Mouse (Mus musculus) liver, adult 2 months (tissue): ENCODE results near the gene Gm30083. TPM values are rescaled to one million over a fixed set of nuclear protein-coding genes. Genes with fewer than 3 reads are reported as not detected.

Experiments used
- DNase-seq: peaks from one replicate; pipeline ENCODE4 v3.0.0-alpha.2; 2011; ENCODE audit warnings: low read depth, low spot score; ENCODE audit errors: extremely low read depth
- H3K27ac ChIP-seq: fragments of 200-500 bp; replicated peaks from 2 replicates; pipeline ENCODE4 v1.5.1; 2012; ENCODE audit warnings: low read depth, mild to moderate bottlenecking, control low read depth, inconsistent platforms, low read length; ENCODE audit not compliant: insufficient read depth
- H3K27me3 ChIP-seq: fragments of 200-500 bp; 2 replicates; pipeline ENCODE4 v1.6.1; 2012; ENCODE audit warnings: mild to moderate bottlenecking, moderate library complexity, low read length, inconsistent platforms; ENCODE audit not compliant: control insufficient read depth, insufficient read depth
- H3K36me3 ChIP-seq: fragments of 200-500 bp; 2 replicates; pipeline ENCODE4 v1.6.1; 2012; ENCODE audit warnings: low read length, inconsistent platforms; ENCODE audit not compliant: control insufficient read depth, insufficient read depth
- H3K4me1 ChIP-seq: fragments of 200-500 bp; 2 replicates; pipeline ENCODE4 v1.6.1; 2011; ENCODE audit warnings: low read length; ENCODE audit not compliant: control insufficient read depth, insufficient read depth
- H3K4me3 ChIP-seq: fragments of 200-500 bp; 2 replicates; pipeline ENCODE4 v1.5.1; 2011; ENCODE audit warnings: low read depth, mild to moderate bottlenecking, control low read depth, low read length, moderate library complexity; ENCODE audit not compliant: insufficient read depth
- H3K79me2 ChIP-seq: fragments of 200-500 bp; 2 replicates; pipeline ENCODE4 v1.6.1; 2012; ENCODE audit warnings: inconsistent platforms, mild to moderate bottlenecking, low read length, moderate library complexity; ENCODE audit not compliant: control insufficient read depth, insufficient read depth
- H3K9ac ChIP-seq: fragments of 200-500 bp; 2 replicates; pipeline ENCODE4 v1.6.1; 2012; ENCODE audit warnings: low read depth, mild to moderate bottlenecking, control low read depth, inconsistent platforms, low read length
- CTCF ChIP-seq: fragments of 200-500 bp; IDR thresholded peaks from 2 replicates; pipeline ENCODE4 v1.5.1; 2011; ENCODE audit warnings: low read depth, low read length, control low read depth
- POLR2A ChIP-seq: fragments of 200-500 bp; IDR thresholded peaks from 2 replicates; pipeline ENCODE4 v1.6.1; 2011; ENCODE audit warnings: low read length, control low read depth; ENCODE audit not compliant: insufficient read depth; ENCODE audit errors: extremely low read depth
- WGBS: fragments of 180-500 bp; shearing (Covaris S2); methylation state at CpG from one replicate; pipeline ENCODE4 v1.1.7; 2018; 5-methylcytosine and 5-hydroxymethylcytosine counted together
- polyA plus RNA-seq: library from polyadenylated mRNA; depleted of rRNA; stranded (reverse); fragments of >200 nt; gene quantifications from 2 replicates; pipeline ENCODE4 v1.2.3, GENCODE M21; 2012
- total RNA-seq: library from RNA; depleted of rRNA; stranded (reverse); fragments of >200 nt; gene quantifications from 2 replicates; pipeline ENCODE4 v1.2.3, GENCODE M21; 2014

The Gm30083 gene
- total and polyA plus RNA-seq, 2 experiments: not detected

DNA sequence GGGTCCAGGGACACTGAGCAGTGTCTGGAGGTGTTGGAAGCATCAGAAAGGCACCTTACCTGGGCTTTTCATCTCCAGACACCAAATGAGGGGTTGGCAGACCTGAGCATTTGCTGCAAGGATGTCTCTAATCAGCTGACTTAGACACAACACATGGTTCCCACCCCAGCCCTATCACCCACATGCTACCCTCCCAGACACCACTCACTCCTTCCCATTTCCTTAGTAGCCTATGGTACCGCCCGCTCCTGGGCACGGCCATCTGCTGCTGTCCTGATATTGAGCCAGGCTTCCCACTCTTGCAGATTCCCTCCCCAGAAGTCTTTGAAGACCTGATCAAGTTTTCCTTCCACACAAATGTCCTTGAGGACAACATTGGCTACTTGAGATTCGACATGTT, 56.8 kb downstream of the Gm30083 start:
- Histone ChIP-seq H3K9ac (no peak overlapping the region), H3K27me3 (no peaks in the 10 kb centered on the region), H3K79me2 (no peaks in the 10 kb centered on the region), H3K36me3 (no peaks in the 10 kb centered on the region), H3K27ac (no peak overlapping the region), H3K4me1 (no peaks in the 10 kb centered on the region), H3K4me3 (no peak overlapping the region)
- TF ChIP-seq CTCF (no peak), POLR2A (no peak)
- 83% methylated on average over 4 of the region's 4 CpGs for WGBS
- no peak for DNase-seq

DNA sequence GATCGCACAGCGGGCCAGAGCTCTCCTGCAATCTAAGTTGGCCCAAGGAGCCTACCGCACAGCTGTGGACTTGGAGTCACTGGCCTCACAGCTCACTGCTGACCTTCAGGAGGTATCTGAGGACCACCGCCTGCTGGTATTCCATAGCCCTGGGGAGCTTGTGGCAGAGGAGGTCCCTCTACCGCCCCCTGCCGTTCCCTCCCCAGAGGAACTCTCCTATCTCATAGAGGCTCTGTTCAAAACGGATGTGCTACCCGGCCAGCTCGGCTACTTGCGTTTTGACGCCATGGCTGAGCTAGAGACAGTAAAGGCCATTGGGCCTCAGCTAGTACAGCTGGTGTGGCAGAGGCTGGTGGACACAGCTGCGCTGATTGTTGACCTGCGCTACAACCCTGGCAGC, 58.9 kb downstream of the Gm30083 start:
- H3K36me3 ChIP-seq: no peaks in the 10 kb centered on the region
- WGBS: 68% methylated on average over 13 of the region's 13 CpGs
- TF ChIP-seq CTCF: no peak
- no peak for TF ChIP-seq POLR2A

DNA sequence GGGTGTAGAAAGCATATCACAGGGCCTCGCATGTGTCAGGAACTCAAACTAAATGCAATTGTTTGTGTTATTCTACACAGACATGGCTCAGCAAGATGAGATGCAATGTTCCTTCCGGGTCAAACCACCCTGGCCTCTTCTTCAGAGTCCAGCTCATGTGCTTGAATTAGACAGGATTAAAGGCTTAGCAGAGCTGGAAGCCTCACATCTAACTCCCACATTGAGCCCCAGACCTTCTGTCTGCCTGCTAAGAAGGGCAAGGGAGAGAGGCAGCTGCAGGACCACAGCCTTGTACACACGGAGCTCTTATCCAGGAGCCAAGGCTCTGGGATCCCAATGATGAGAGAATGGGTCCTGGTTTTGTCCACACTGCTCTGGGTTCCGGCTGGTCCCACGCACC, 61.2 kb downstream of the Gm30083 start, which contains the start of gene Rbp3:
Gene Rbp3 (plus strand): TSS at position 243 of the 400 bp plus-strand sequence.
- H3K27me3 ChIP-seq: no peaks in the 10 kb centered on the region
- 82% methylated on average over 5 of the region's 5 CpGs for WGBS

More for the DNA sequence above, 58.9 kb downstream of the Gm30083 start:
- H3K27ac ChIP-seq: no peak overlapping the region
- H3K79me2 ChIP-seq: no peaks in the 10 kb centered on the region
- no peak overlapping the region for H3K9ac ChIP-seq
- H3K27me3 ChIP-seq: no peaks in the 10 kb centered on the region
- H3K4me1 ChIP-seq: no peaks in the 10 kb centered on the region
- DNase-seq: no peak
- H3K4me3 ChIP-seq: no peak overlapping the region

DNA sequence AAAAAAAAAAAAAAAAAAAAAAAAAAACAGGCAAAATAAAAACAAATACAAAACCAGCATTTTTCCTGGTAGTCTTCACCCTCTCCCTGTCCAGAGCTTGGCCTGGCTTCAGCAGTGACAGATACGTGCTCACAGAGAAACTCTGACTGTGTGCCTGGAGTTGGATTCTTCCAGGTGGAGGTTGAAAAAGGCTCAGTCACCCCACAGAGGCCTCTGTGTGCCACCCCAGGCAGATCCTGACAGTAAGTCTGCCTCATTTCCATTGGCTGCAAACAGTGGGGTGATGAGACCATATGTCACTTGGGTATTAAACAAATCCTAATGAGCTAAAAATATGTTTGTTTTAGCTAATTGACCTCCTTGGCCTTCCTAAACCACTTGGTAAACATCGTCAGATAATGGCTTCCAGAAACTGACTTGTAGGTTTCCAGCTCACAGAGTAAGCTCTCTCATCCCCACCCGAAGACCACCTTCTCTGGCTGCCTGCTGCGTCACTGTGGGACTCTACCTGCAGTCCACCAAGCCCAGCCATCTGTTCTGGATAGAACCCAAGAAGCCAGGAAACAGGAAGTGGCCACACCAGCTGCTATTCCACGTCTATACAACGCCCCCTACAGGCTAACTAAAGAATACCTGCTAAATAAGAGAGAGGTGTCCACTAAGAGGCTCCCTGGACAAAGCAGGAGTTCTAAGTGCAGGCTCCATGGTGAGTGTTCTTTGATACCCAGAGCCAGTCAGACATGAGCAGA, 62.6 kb downstream of the Gm30083 start:
- no peak for DNase-seq
- H3K79me2 ChIP-seq: no peaks in the 10 kb centered on the region
- no peak overlapping the region for H3K27ac ChIP-seq
- 42% methylated on average over 6 of the region's 6 CpGs for WGBS
- H3K27me3 ChIP-seq: no peaks in the 10 kb centered on the region
- TF ChIP-seq CTCF (no peak), POLR2A (no peak)
- no peaks in the 10 kb centered on the region for H3K4me1 ChIP-seq
- no peaks in the 10 kb centered on the region for H3K36me3 ChIP-seq
- no peak overlapping the region for H3K4me3 ChIP-seq
- no peak overlapping the region for H3K9ac ChIP-seq

More for the DNA sequence above, 61.2 kb downstream of the Gm30083 start, which contains the start of gene Rbp3:
- Histone ChIP-seq H3K79me2 (no peaks in the 10 kb centered on the region), H3K27ac (no peak within 1 kb of the TSS), H3K9ac (no peak within 1 kb of the TSS), H3K4me1 (no peaks in the 10 kb centered on the region), H3K36me3 (no peaks in the 10 kb centered on the region), H3K4me3 (no peak within 1 kb of the TSS)
- no peak for DNase-seq
- TF ChIP-seq POLR2A: no peak

DNA sequence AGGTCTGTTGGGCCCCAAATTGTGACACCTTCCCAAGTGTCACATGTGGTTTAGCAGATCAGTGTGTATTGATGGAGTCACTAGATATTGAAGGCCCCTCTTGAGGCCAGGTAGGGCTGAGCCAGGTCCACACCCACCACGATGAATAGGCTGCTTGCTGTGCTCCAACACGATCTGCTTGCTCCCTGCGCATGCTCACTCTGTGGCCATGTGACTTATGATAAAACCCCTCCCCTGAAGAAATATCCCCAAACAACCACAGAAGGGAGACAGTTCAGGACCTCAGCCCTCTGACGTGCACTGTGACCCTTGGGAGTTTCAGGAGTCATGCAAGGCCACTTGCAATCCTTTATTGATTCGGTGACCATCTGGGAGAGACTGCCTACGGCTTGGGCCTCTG, 68.9 kb downstream of the Gm30083 start:
- DNase-seq: no peak
- whole genome bisulfite sequencing: 54% methylated on average over 6 of the region's 6 CpGs

DNA sequence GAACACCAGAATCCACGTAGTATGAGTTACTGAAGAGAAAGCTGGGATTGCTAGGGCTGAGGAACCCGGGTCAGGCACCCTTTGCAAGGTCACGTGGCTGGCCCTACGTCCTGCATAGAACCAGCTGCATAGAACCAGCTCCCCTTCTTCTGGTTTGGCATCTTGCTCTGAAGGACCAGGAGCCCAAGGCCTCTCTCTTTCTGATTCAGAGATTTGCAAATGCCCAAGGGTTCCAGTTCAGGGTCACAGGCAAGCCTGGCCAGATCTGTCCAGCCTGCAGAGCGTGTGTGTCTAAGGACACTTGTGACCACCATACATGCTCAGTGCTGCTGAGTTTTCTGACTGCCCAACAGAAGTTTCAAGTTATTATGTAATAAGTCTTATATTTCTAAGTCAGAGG, 72.8 kb downstream of the Gm30083 start:
- Histone ChIP-seq H3K79me2 (no peaks in the 10 kb centered on the region), H3K27ac (no peak overlapping the region), H3K27me3 (no peaks in the 10 kb centered on the region), H3K36me3 (no peaks in the 10 kb centered on the region), H3K4me3 (peak overlapping the region; percentile 25), H3K9ac (no peak overlapping the region), H3K4me1 (no peaks in the 10 kb centered on the region)
- TF ChIP-seq POLR2A (no peak), CTCF (no peak)
- WGBS: 56% methylated on average over 5 of the region's 5 CpGs
- DNase-seq: no peak

More for the DNA sequence above, 68.9 kb downstream of the Gm30083 start:
- Histone ChIP-seq H3K36me3 (no peaks in the 10 kb centered on the region), H3K27ac (no peak overlapping the region), H3K79me2 (no peaks in the 10 kb centered on the region), H3K9ac (no peak overlapping the region), H3K27me3 (no peaks in the 10 kb centered on the region), H3K4me3 (no peak overlapping the region), H3K4me1 (no peaks in the 10 kb centered on the region)
- no peak for TF ChIP-seq POLR2A
- TF ChIP-seq CTCF: no peak
